Mouse (Mus musculus) brain, adult 2 months (tissue): Measurements from ENCODE around the gene Arfgap3.
"Not testable (repeated sequence)": the region's sequence is repeated elsewhere in the genome, so short reads cannot be mapped to it uniquely, and the experiment has no call there.

ENCODE experiments used
- DNase-seq: peaks from one replicate; pipeline ENCODE4 v3.0.0; 2011; ENCODE audit warnings: low read depth, low spot score

The Arfgap3 gene

GRCm38 (mm10) chr15:83349954-83350711, at the start of gene Arfgap3:
Arfgap3 (minus strand) TSS chr15:83350247.
- DNase-seq, result peak; percentile 96

DNA sequence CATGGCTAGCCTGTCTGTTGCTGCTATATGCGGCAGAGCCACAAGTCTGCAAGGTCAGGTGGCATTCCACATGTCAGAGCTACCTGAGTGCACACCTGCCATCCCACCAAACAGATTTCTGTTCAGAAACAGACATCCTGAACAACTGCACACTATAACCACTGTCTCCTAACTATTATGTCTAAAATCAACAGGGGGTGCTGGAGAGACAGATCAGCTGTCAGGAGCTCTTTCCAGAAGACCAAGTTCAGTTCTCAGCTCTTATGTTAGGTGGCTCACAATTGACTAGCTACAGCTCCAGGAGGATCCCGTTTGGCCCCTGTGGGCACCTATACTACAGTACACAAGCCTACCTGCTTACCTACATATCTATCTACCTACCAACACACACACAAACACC, 42.7 kb upstream of the Arfgap3 start:
- DNase-seq, result no peak

GRCm38 (mm10) chr15:83387911-83388310, 37.9 kb upstream of the Arfgap3 start:
- DNase-seq, result no peak

- DNase-seq, result peak; percentile 53
Observed at GRCm38 (mm10) chr15:83383633-83384032, 33.6 kb upstream of the Arfgap3 start.

GRCm38 (mm10) chr15:83383136-83383535, 33.1 kb upstream of the Arfgap3 start:
- DNase-seq, result no peak

GRCm38 (mm10) chr15:83382467-83382866, 32.4 kb upstream of the Arfgap3 start:
- no peak for DNase-seq

- DNase-seq, result no peak
Observed at GRCm38 (mm10) chr15:83377153-83377552, 27.1 kb upstream of the Arfgap3 start.

GRCm38 (mm10) chr15:83375136-83375535, 25.1 kb upstream of the Arfgap3 start:
- DNase-seq, result peak; percentile 64

DNA sequence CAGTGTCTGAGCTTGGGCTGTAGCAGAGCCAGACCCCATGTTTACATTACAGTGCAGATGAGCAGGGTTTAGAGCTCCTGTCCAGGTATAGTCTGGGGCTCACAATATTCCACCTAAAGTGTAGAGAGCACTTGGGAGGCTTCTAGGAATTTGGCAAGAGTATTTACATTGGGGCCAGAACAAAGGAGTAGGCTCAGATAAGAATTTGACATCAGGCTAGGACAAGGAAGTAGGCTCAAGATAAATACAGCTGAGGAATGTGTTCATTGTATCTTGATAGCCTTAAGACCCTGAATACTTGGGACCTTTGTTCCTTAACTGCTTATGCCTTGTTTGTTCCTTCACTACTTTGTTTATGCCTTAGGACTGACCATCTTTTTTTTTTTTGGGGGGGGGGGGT, 24.0 kb upstream of the Arfgap3 start:
- no peak for DNase-seq

DNA sequence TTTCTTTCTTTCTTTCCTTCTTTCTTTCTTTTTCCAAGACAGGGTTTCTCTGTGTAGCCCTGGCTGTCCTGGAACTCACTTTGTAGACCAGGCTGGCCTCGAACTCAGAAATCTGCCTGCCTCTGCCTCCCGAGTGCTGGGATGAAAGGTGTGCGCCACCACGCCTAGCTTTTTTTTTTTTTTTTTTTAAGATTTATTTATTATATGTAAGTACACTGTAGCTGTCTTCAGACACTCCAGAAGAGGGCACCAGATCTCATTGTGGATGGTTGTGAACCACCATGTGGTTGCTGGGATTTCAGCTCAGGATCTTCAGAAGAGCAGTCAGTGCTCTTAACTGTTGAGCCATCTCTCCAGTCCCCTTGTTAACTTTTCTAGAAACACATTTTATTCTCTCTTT, 18.7 kb upstream of the Arfgap3 start:
- DNase-seq, result not testable (repeated sequence)

DNA sequence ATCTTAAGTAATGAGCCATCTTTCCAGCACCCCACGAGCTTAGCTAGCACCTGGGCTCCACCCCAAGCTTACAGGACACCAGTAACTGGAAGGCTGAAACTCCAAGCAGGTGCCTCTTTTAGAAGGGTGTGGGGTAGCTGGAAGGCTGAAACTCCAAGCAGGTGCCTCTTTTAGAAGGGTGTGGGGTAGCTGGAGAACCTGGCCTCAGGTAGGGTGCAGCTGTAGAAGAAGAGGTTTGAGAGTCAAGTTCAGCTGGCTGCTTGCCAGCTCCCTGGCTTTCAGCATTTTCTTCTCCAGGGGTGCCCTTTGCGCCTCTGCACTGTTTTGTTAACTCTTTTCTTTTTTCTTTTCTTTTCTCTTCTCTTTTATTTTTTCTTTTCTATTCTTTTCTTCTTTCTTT, 18.2 kb upstream of the Arfgap3 start:
- DNase-seq, result no peak

GRCm38 (mm10) chr15:83366933-83367552, 17.0 kb upstream of the Arfgap3 start:
- DNase-seq, result peak; percentile 84

DNA sequence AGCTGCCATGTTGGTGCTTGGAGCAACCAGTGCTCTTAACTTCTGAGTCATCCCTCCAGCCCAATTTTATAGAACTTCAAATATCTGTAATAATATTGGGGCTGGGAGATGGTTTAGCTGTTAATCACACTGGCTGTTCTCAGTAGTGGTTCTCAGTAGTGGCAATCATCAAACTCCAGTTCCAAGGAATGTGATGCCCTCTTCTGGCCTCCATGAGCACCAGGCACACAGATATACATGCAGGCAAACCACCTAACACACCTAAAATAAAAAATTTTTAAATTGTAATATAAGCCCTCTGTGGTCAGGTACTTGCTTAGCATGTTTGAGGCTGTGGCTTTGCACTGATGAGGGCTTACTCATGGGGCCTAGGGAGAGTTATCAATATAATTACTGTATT, 15.7 kb upstream of the Arfgap3 start:
- DNase-seq, result no peak

- DNase-seq, result peak; percentile 44
Observed at GRCm38 (mm10) chr15:83364194-83364593, 14.1 kb upstream of the Arfgap3 start.

DNA sequence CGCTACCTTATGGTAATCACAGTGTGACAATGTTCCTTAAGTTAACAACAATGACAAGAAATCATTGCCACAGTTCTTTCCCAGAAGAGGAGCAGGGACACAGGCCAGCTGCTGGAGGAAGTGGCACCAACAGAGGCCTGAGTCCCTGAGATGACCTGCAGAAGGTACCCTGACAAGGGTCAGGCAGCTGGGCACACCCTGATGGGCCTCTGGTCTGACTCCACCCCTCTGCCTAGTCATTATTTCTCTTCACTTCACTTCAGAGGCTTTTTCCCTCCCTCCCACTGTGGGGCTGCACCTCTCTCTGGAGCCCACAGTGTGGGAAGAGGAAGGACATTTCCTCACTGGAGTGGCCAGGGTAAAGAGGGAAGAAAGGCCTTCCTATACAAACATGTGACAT, 12.8 kb upstream of the Arfgap3 start:
- DNase-seq, result not testable (repeated sequence)

GRCm38 (mm10) chr15:83360899-83361298, 10.9 kb upstream of the Arfgap3 start:
- not testable (repeated sequence) for DNase-seq

DNA sequence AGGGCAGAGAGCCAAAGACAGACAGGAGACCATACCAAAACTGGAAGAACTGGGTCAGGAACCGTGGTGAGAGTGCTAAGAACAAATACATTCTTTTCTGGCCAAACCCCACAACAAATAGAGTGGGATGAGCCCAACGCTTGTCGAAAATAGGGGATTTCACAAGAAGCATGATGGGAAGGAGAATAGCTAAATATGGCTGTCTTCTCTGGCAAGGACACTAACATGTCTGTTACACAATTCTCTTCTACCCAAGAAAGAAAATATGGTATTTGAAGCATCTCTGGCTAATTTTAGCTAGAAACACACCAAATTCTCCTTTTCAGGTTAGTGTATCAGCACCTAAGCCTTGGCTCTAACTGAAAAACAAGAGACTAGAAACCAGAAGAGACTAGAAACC, 10.1 kb upstream of the Arfgap3 start:
- DNase-seq, result peak; percentile 46

DNA sequence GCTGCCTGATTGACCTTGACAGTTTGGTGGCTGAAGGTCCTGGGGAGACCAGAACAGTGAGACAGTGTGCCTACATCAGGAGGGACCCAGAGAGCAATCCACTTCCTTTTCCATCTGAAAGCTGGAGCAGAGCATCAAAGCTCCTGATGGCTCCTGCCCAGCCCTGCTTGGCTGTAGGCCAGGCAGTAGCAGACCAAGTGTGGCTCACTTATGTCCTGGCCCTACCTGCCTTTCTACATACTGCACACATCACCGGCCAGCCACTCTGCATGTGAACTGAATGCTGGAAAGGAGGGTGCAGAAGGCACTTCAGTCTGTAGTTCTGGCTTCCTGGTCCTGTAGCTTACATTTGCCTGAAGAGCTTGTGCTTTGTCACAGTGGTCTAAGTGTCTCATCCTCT, 8.4 kb upstream of the Arfgap3 start:
- no peak for DNase-seq

GRCm38 (mm10) chr15:83351546-83351945, 1.5 kb upstream of the Arfgap3 start:
- no peak for DNase-seq

GRCm38 (mm10) chr15:83350859-83351258, 812 bp upstream of the Arfgap3 start:
- no peak for DNase-seq

DNA sequence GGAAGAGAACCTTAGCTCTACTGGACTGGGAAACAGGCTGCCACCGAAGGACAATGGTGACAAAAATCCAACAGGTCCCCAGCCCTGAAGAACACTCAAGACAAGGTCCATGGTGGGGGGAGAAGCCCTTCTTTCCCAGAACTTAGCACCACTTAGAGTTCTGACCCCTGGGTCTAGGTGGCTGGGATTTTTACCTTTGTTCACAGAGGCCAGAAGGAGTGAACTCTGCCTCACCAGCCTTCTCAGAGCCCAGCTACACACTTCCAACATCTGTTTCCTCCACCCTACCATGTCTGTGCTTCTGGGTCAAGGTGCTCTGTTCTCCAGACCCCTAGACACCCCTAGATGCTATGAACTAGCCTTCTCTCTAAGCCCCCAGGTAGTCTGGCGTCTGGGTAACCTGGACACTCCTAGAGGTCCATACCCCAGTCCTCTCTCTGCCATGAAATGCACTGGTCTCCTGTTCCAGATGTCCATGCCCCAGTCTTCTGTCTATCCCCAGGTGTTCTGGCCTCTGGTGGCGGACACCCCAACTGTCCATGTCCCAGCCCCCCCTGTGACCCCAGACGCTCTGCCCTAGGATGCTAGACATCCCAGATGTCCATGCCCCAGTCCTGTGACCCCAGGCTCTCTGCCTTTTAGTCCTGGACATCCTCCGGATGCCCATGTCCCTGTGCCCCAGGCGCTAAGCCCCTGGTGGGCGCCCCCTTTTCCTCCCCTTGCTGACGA, 658 bp downstream of the Arfgap3 start:
- no peak for DNase-seq

DNA sequence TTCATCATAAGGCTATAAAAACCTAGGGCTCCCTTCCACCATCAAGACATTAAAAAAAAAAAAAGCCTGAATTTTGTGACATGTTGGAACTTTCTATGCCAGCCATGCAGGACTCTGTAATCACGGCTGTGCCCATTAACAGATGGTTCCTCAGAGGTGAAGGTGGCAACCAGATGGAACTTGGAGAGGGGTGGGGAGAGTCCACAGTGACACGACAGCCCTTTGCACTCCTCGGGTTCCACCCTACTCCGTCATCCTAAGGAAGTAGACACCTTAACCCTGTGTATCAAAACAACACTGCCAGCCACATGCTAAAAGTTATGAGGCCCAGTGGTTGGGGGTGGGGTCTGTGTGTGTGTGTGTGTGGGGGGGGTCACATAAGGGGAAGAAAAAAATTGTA, 1.3 kb downstream of the Arfgap3 start:
- DNase-seq, result peak; percentile 71
